Mouse (Mus musculus): ENCODE results near the gene Ergic1.

DNA sequence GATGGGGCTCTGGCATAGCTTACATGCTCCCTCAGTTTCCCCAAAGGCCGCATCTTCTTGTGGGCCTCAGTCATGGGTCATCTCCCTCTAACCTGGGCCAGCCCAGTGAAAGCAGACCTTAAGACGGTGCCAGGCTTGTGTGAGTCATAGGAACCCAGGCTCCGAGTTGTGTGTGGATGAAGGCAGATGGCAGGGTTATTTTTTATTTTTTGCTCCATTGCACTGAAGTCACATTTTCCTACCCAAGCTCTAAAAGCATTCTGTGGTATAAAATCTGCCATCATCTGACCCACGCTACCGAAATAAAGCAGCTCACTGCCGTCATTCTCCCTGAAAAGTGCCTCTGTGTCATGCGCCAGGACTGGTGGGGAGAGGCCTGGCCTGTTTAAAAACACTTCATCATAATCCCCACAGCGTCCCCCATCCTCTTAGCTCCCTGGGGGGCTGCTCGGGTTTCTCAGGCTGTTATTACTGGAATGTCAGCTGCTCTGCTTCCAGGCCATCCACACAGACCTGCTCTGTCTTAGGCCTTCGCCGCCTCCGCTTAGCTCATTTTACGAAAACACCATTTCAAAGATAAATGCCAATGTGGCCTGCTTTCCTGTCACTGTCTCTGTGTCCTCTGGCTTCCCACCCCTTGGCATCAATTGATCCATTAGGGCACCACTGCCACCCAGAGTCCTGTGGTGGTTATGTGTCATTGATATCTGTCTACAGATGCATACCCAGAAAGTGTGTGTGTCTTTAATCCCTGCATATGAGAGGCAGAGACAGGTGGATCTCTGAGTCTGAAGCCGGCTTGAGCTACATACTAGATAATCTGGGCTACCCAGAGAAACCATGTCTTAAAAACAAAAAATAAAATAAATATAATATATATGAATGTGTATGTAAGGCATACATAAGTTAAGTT lies 89.4 kb downstream of the Ergic1 start:
- TF ChIP-seq CTCF (IDR thresholded peaks at IDR 0.05; ENCODE audit: extremely low read depth, insufficient read depth, low read length) (peak; percentile 28; the same call in 1 of the 2 replicates), POLR2A (IDR thresholded peaks at IDR 0.05; ENCODE audit: extremely low read depth, insufficient read depth, low read length) (no peak)

Measured in cortical plate, adult 2 months (tissue).